Mouse (Mus musculus): Measurements from ENCODE around the gene Ssty2. TPM values are rescaled to one million over a fixed set of nuclear protein-coding genes. Genes with fewer than 3 reads are reported as not detected.
"Not testable (repeated sequence)": the region's sequence is repeated elsewhere in the genome, so short reads cannot be mapped to it uniquely, and the experiment has no call there.

Ssty2 gene
- polyA plus RNA-seq (2015; fragmentation: Nextera tagmentation; extraction: Ambion mirVana) = not detected in 2 replicates

DNA sequence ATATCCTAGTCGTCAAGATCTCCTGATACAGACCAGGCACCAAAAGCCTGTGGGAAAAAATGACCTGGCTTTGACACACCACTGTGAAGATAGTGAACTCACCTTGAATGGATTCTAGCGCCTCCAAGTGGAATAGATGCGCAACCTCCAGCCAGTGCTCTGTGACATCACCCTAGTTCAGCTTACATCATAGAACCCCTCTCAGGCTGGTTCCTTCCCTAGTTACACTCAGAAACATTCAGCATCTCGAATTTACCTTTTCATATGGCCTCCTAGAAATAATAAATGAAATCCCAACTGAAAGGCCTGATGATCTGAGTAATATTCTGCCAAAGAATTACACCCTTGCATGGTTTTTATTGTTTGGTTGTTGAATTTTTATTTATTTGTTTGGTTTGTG, at the start of gene Ssty2:
Ssty2 (minus strand) TSS at position 101 of the 400 bp plus-strand sequence.
- H3K9ac ChIP-seq; H3K27me3 ChIP-seq; ATAC-seq (ENCODE audit: low FRiP score, low read depth); H3K9me3 ChIP-seq; H3K27ac ChIP-seq (replicated peaks); H3K36me3 ChIP-seq; H3K4me2 ChIP-seq; H3K4me1 ChIP-seq (replicated peaks); H3K4me3 ChIP-seq: not testable (repeated sequence)
- no CpG with 5 or more reads among the region's 4 CpGs for WGBS

Data from hindbrain, embryonic 15.5 days (tissue).